Mouse (Mus musculus): ENCODE measurements around the gene Plk5.

- TF ChIP-seq CTCF (IDR thresholded peaks at IDR 0.05; ENCODE audit: insufficient read depth, low read length) (no peak), POLR2A (IDR thresholded peaks at IDR 0.05; ENCODE audit: borderline replicate concordance, extremely low read depth, low read depth, low read length) (no peak)
Measured at GRCm38 (mm10) chr10:80336263-80336662, 20.0 kb upstream of the Plk5 start.

Data from lung, adult 2 months (tissue).